Mouse (Mus musculus) testis, adult 2 months (tissue): ENCODE data around the gene Efnb2.

ENCODE experiments used
- CTCF ChIP-seq: fragments of 200-500 bp; IDR thresholded peaks from 2 replicates; pipeline ENCODE4 v1.5.1; 2012; ENCODE audit warnings: low read depth, mild to moderate bottlenecking, inconsistent platforms, low read length, moderate library complexity; ENCODE audit not compliant: control insufficient read depth, insufficient read depth, insufficient replicate concordance
- POLR2A ChIP-seq: fragments of 200-500 bp; IDR thresholded peaks from 2 replicates; pipeline ENCODE4 v1.6.1; 2012; ENCODE audit warnings: low read depth, mild to moderate bottlenecking, inconsistent platforms, low read length, moderate library complexity; ENCODE audit not compliant: control insufficient read depth

DNA sequence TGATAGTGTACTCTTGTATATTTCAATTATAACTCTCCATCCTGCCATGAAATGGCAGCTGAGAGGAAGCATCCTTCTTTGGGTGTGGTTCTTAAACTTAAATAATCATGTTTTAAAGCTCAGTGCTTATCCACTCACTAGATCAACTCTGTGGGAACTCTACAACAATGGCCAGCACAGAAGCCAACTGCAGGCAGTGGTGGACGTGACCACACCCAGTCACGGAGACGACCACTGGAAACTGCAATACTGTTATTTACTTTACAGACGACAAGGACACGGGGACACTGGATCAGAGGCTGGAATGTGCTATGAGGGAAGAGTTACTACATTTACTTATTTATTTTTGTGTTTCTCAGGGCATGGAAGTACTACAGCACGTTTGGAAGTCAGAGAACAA, 57.2 kb downstream of the Efnb2 start:
- TF ChIP-seq CTCF, result no peak
- TF ChIP-seq POLR2A, result no peak
